Mouse (Mus musculus) G1E (cell line): ENCODE data around the gene Gm10309.

Source experiments
- CTCF ChIP-seq: IDR thresholded peaks from 2 replicates; pipeline ENCODE4 v1.5.1; 2012; ENCODE audit warnings: low read depth, low read length, inconsistent platforms, mixed read lengths
- GATA1 ChIP-seq: IDR thresholded peaks from 2 replicates; pipeline ENCODE4 v1.6.1; 2012; ENCODE audit warnings: borderline replicate concordance, low read length, inconsistent platforms, mixed read lengths
- POLR2AphosphoS5 ChIP-seq: IDR thresholded peaks from 2 replicates; pipeline ENCODE4 v1.6.1; 2012; ENCODE audit warnings: low read depth, low read length, inconsistent platforms; ENCODE audit not compliant: insufficient replicate concordance
- TAL1 ChIP-seq: conservative IDR thresholded peaks from 2 replicates; pipeline ENCODE4 v1.6.1; 2012; ENCODE audit warnings: low read depth, low read length, inconsistent platforms, mixed read lengths

DNA sequence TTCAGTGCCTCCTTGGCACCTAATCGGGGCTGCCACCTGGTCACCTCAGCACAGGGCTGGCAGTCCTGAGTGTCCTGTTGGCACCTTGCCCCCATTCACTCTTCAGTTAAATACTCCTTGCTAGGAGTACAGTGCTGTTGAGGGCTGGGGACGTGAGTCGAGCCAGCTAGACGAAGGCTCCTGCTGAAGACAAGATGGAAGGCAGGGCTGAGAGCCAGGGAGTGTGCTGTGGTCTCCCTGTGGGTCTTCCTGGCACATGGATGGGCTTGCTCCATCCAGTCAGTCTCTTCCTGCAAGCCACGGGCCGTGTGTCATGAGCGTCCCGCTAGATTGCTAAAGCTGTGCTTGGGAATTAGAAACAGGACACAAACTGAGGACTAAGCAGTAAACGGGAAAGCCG is 30.1 kb upstream of the Gm10309 start:
- TF ChIP-seq CTCF (no peak), TAL1 (no peak), GATA1 (no peak), POLR2AphosphoS5 (no peak)
